Comparison of ENCODE assay signal across 26 mouse cellular contexts in genomic region chr8:8862767-8863166, GRCm38 (mm10).
"Had no signal": no experiment of that assay in that cellular context is flagged by ENCODE, and none has a peak within 500 bp of the region (broad histone marks: within the 10 kb centered on the region; RNA-seq: fewer than 3 reads in every experiment).

No protein-coding gene starts in this region.

- H3K4me3 ChIP-seq: embryonic facial prominence, embryonic 10.5 days; embryonic facial prominence, embryonic 12.5 days; embryonic facial prominence, embryonic 13.5 days; embryonic facial prominence, embryonic 15.5 days; erythroblast, embryonic 14.5 days; forebrain, embryonic 10.5 days; forebrain, embryonic 12.5 days; forebrain, embryonic 13.5 days; forebrain, embryonic 15.5 days; gastrocnemius, adult 2 months; heart, adult 2 months; heart, embryonic 10.5 days had no signal

- H3K36me3 ChIP-seq: embryonic facial prominence, embryonic 10.5 days; embryonic facial prominence, embryonic 12.5 days; embryonic facial prominence, embryonic 13.5 days; embryonic facial prominence, embryonic 15.5 days; forebrain, embryonic 10.5 days; forebrain, embryonic 12.5 days; forebrain, embryonic 15.5 days; heart, embryonic 10.5 days had no signal

- H3K27me3 ChIP-seq: embryonic facial prominence, embryonic 12.5 days; embryonic facial prominence, embryonic 13.5 days; embryonic facial prominence, embryonic 15.5 days; forebrain, embryonic 15.5 days had no signal

- H3K9me3 ChIP-seq: embryonic facial prominence, embryonic 10.5 days; embryonic facial prominence, embryonic 12.5 days; embryonic facial prominence, embryonic 13.5 days; embryonic facial prominence, embryonic 15.5 days; forebrain, embryonic 10.5 days; forebrain, embryonic 12.5 days; forebrain, embryonic 13.5 days; forebrain, embryonic 15.5 days; heart, embryonic 10.5 days had no signal

- H3K4me1 ChIP-seq: embryonic facial prominence, embryonic 15.5 days; forebrain, embryonic 12.5 days; forebrain, embryonic 13.5 days; forebrain, embryonic 15.5 days had no signal

- H3K4me2 ChIP-seq: embryonic facial prominence, embryonic 12.5 days; embryonic facial prominence, embryonic 13.5 days; embryonic facial prominence, embryonic 15.5 days; forebrain, embryonic 12.5 days; forebrain, embryonic 13.5 days; forebrain, embryonic 15.5 days had no signal

- H3K27ac ChIP-seq: embryonic facial prominence, embryonic 10.5 days; embryonic facial prominence, embryonic 12.5 days; embryonic facial prominence, embryonic 13.5 days; embryonic facial prominence, embryonic 15.5 days; forebrain, embryonic 10.5 days; forebrain, embryonic 12.5 days; forebrain, embryonic 13.5 days; forebrain, embryonic 15.5 days; gastrocnemius, adult 2 months; heart, adult 2 months; heart, embryonic 10.5 days had no signal

- H3K9ac ChIP-seq: embryonic facial prominence, embryonic 12.5 days; embryonic facial prominence, embryonic 13.5 days; embryonic facial prominence, embryonic 15.5 days; forebrain, embryonic 12.5 days; forebrain, embryonic 13.5 days; forebrain, embryonic 15.5 days; forebrain, postnatal 0 days had no signal

- DNase-seq: cerebellum, adult 18-20 months; cerebellum, adult 2 months; cerebellum, adult 9-10 months; cerebellum, postnatal 25 days; cerebellum, postnatal 36 days; embryo, embryonic 11 days; forebrain, postnatal 0 days; gastrocnemius, adult 2 months; gastrocnemius, postnatal 10 days; gastrocnemius, postnatal 14 days; gastrocnemius, postnatal 25 days; gastrocnemius, postnatal 36 days; heart, adult 18-20 months; heart, adult 2 months had no signal

- ATAC-seq: forebrain, embryonic 13.5 days; forebrain, embryonic 14.5 days; forebrain, embryonic 15.5 days; forebrain, embryonic 16.5 days; forebrain, postnatal 0 days had no signal
